Mouse (Mus musculus) right cerebral cortex, postnatal 14 days (tissue): ENCODE measurements around the gene Cd109.

ENCODE experiments used
- DNase-seq: peaks from one replicate; pipeline ENCODE4 v3.0.0; 2022

Cd109 gene

DNA sequence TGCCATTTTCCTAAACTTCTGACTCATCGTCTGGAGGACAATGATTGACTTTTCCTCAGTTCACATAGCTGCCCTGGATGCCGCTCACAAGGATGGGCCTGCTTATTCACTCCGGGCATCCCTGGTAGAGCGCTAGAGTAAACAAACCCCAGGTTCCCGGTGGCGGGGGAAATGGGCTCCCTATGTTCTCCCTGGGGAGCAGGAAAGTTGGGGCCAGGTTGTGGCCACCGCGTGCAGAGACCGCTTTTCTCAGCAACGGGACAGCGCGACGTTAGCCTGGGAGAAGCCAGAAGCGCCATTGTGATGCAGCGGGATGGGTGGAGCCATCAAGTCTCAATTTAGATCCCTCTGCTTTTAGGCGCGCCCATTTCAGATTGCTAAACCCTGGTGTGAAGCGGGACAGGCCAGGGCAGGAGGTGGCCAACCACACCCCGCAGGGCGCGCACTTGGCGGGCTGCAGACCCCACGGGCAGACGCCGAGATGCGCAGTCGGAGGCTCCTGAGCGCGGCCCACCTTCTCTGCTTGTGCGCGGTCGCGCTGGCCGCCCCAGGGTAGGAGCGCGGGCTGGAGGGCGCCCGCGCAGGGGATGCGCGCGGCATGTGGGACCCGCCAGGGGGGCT, at the start of gene Cd109:
Gene Cd109 (plus strand): TSS at position 146 of the 621 bp plus-strand sequence.
- DNase-seq = no peak

DNA sequence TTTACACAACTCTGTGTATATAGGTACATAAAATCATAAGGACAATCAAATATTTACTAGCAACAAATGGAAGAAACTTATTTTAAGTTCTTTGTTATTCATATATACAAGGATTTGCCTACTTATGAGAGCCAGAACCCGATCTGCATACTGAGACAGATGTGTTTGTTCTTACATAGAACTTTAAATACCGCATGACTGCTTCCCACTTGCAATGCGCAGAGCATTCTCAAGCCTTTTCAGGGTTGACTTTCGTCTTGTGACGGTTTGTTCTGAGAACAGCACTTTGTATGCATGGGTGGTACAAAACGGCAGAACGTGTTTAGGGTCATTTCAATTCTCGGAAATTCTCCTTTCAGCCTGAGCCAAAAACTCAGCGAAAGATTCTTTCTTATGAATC, 45.4 kb upstream of the Cd109 start:
- DNase-seq = no peak

- no peak for DNase-seq
Measured at GRCm38 (mm10) chr9:78576466-78576865, 38.9 kb upstream of the Cd109 start.

GRCm38 (mm10) chr9:78578824-78579223, 36.5 kb upstream of the Cd109 start:
- no peak for DNase-seq

DNA sequence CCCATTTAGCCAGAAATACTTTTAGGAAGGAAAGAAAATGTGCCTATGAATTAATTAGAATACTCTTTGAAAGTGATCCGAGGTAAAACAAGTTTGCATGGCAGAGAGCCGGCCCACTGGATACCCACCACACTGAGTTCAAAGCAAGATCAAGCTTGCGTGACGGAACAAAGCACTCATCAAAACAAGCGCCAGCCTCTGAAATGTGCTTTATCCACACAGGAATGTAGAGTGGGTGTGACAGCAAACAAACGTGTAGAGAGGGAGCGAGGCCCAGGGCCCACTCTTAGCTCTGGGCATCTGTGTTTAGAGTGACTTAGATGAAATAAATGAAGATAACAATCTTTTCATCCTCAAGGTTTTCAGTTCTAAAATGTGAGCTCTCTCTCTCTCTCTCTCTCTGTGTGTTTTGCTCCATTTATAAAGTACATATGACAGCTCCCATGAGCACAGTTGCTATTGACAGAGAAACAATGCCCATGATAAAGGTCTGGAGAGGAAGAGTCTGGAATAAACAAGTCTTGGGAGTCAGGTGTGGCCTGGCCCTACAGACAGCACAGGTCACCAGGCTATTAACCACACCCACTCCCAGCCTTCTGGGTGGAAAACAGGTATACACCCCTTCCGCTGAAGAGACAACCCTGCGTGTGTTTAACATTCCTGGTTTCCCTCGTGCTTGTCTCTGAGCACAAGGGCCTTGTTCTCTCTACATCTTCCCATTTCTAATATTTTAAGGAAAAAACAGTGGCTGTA, 35.5 kb upstream of the Cd109 start:
- no peak for DNase-seq

DNA sequence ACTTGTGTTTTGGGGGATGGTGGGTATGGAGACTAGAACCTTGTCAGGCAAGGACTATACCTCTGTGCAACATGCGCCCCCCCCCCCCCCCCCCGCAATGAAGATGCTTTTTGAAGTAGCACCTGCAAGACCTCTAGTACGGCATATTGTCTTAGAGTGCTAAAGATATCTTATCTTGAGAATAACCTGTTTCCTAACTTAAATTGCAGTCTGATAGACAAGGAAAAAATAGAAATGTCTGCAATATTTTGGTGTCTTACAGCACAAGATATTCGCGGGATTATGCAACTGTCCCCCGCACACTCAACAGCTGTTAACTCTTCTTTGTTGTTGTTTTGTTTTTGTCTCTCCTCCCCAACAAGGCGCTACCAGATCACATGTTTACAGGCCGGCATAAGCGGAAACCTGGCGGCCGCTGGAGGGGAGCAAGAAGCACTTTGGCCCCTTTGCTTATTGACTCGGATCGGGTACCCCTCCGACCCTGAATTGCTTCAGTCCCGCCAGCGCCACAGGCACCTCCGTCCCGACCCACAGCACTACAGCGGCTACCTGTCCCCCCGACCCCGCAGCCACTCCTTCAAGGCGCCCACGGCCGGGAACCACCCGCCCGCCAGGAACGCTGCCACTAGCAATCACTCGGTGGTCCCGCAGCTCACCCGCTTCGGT, 28.0 kb upstream of the Cd109 start:
- no peak for DNase-seq

GRCm38 (mm10) chr9:78587914-78588313, 27.4 kb upstream of the Cd109 start, which contains the start of gene Slc17a5:
Gene Slc17a5 (minus strand): TSS chr9:78588041.
- DNase-seq = peak; percentile 87

- DNase-seq = no peak
Measured at GRCm38 (mm10) chr9:78588411-78589033, 26.8 kb upstream of the Cd109 start.

DNA sequence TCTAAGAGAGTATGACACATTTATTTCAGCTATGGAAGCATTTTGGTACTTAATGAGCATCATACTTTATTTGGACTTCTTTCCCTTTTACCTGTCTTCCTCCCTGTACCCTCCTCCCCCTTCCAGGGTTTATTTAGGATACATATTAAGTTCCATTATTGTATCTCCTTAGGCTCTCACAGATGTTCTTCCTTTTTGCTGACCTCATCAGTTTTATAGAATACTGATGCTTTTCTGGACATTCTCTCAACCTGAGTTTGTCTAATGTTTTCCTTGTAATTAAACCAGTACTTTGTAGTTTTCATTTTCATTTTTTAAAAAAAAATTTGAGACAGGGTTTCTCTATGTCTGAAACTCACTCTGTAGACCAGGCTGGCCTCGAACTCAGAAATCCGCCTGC, 24.9 kb upstream of the Cd109 start:
- DNase-seq = no peak

DNA sequence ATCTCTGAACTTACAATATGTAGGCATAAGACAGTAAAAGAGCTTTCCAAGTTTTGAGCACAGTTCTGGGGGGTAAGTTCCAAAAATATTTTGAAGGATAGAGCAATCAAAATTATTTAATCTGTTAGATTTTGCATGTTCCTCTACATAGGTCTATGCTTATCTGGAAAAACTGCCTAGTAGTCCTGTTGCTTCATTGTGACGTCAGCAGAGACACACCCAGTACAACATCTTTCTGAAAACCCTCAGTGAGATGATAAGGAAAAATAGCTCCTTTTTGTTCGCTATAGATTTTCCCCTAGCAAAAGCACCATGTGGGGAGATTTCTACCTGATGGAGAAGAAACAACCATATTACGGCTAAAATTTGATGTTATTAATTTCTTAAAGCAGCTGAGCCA, 20.1 kb upstream of the Cd109 start:
- DNase-seq = no peak

DNA sequence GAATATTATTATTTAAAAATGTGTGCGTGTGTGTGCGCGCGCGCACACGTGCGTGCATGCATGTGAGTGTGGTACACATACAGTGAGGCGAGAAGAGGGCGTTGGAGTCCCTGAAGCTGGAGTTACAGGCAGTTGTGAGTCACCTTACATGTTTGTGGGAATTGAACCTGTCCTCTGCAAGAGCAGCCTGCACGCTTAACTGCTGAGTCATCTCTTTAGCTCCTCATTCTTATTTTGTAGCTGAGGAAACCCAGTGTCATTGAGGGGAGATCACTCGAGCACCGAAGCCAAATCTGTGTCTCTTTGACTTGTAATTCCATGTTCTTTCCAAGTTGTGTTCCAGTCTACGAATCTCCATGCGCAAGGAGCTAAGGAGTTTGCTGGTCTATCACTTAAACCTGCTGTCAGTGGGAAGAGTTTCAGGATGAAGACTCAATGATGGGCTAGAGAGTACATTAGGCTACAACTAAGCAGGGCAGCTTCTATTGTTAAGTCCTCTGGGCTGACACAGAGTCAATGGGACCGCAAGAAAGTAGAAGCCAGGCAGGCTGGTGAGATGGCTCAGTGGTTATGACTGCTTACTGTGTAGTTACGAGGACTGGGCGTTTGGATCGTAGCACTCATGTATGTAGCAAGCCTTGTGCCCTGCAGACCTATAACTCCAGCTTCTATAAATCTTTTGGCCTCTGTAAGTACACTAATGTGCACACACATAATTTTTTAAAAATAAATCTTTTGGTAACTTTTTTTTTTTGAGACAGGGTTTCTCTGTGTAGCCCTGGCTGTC, 19.4 kb upstream of the Cd109 start:
- no peak for DNase-seq

GRCm38 (mm10) chr9:78596834-78597233, 18.5 kb upstream of the Cd109 start:
- peak; percentile 40 for DNase-seq

GRCm38 (mm10) chr9:78599927-78600326, 15.4 kb upstream of the Cd109 start:
- DNase-seq = no peak

DNA sequence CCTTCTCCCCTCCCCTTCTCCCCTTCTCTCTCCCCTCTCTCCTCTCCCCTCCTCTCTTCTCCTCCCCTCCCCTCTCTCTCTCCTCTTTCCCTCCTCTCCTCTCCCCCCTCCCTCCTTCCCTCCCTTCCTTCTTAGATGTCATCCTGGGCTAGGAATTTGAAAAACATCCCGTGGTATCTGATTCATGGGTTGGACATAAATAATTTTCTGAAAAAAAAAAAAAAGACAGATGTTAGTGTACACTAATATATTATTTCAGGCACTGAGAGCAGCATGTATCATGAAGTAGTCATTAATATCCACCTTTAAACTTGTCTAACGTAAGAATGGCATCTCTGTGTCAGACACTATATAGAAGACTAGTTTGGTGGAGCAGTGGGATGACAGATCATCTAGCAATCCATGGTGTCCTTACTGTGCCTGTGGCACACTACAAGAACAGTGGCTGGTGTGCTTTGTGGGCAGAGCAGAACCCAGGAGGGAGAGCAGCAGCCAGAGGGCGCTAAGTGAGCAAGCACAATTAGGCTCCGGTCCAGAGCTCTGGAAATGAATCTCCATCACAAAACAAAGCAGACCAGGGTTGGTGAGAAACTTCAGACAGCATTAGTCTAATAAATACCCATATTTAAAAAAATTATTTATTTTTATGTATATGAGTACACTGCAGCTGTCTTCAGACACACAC, 14.2 kb upstream of the Cd109 start:
- no peak for DNase-seq

- DNase-seq = peak; percentile 15
Measured at GRCm38 (mm10) chr9:78614201-78614600, 1.1 kb upstream of the Cd109 start.

- DNase-seq = no peak
Measured at GRCm38 (mm10) chr9:78619285-78619684, 3.9 kb downstream of the Cd109 start.

DNA sequence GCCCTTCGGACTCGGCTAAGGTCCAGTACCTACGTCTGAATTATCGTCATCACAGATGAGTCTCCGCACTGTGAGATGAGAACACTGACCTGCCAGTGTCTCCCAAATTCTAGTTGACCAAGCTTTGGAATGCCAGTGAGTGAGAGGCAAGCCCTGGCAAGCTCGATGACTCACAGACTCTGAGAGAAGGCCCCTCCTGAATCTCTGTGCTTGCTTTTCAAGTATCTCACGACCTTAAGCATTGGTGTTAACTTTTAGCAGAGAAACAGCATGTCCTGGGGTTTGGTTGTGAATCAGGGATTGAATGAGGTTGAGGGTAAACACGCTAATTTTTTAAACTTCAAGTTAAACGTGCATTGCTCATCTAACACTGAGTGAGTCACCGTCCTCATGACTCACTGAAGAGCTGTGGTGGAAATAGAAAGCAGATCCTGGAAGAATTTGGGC, 8.0 kb downstream of the Cd109 start:
- no peak for DNase-seq

GRCm38 (mm10) chr9:78629991-78630390, 14.6 kb downstream of the Cd109 start:
- no peak for DNase-seq

GRCm38 (mm10) chr9:78631755-78632434, 16.5 kb downstream of the Cd109 start:
- no peak for DNase-seq

GRCm38 (mm10) chr9:78633976-78634375, 18.6 kb downstream of the Cd109 start:
- no peak for DNase-seq

DNA sequence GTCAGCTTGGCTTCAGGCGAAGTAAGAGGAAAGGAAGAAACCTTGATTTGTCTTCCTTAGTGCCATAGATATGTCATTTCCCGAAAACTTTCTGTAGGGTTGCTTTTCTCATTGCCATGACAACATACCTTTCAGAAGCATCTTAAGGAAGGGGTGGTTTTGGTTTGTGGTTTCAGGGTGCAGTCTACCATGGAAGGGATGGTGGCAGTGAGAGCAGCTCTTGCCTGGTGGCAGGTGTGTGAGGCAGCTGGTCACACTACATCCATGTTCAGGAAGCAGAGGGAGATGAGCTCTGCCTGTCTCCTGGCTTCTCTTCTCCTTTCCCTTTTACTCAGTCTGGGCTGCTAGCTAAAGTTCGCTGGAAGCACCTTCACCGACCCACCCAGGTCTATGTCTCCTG, 26.0 kb downstream of the Cd109 start:
- DNase-seq = no peak
